In the genomic region with DNA sequence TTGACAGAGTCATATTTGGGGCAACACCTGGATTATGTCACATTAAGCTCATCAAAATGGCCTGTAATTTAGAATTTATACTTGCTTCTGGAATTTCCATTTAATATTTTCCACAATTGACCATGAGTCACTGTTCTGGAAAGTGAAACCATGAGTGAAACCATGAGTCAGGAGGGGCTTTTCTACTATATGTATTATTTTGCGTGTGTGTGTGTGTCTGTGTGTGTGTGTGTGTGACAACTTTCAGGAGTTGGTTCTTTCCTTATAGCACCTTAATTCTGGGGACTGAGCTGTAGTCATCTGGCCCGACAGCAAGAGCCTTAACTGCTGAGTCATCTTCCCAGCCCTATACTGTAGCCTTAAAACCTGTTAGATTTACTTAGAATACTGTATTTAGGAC, we compare ENCODE assay signal across 32 mouse cellular contexts. TPM values are rescaled to one million over a fixed set of nuclear protein-coding genes. Genes with fewer than 3 reads are reported as not detected.
A peak's percentile ranks its signal among the peaks of the same experiment; 100 is the strongest.
DNase-seq lines count a peak whose midpoint lies in the region; ATAC-seq and TF ChIP-seq lines count a peak whose summit lies in the region.
"Had no signal": no experiment of that assay in that cellular context is flagged by ENCODE, and none has a peak within 500 bp of the region (broad histone marks: within the 10 kb centered on the region; RNA-seq: fewer than 3 reads in every experiment).

No protein-coding gene starts in this region.

- 51% methylated on average over 2 of the region's 2 CpGs for WGBS in thymus, adult 2 months

- TF ChIP-seq POLR2A in thymus, adult 2 months (IDR thresholded peaks at IDR 0.05; ENCODE audit: control insufficient read depth, extremely low read depth, insufficient read depth, low read length, poor library complexity): no peak

- no peak overlapping the region for H3K27ac ChIP-seq in thymus, adult 2 months (ENCODE audit: control insufficient read depth, insufficient read depth, low read length)
- H3K27ac ChIP-seq: embryonic facial prominence, embryonic 12.5 days; hindbrain, embryonic 10.5 days; liver, embryonic 12.5 days; macrophage; midbrain, embryonic 13.5 days had no signal

- in situ Hi-C loops in Patski (cut with MboI; ENCODE audit: low pct_unique_long_range_greater_than_20kb): loop anchor here (25.0 kb wide), 1 partner anchor 399 kb away; no protein-coding TSS in a partner anchor

- H3K27me3 ChIP-seq in Patski: no peaks in the 10 kb centered on the region
- H3K27me3 ChIP-seq in thymus, adult 2 months (ENCODE audit: control insufficient read depth, insufficient read depth, low read length): no peaks in the 10 kb centered on the region
- H3K27me3 ChIP-seq: embryonic facial prominence, embryonic 12.5 days; liver, embryonic 12.5 days; midbrain, embryonic 13.5 days had no signal

- peak; percentile 73 for DNase-seq in 3T3-L1 (ENCODE audit: low read depth, low spot score)
- peak; percentile 13 for DNase-seq in Patski (ENCODE audit: low read depth, low spot score)
- DNase-seq in thymus, adult 2 months: no peak
- no peak for DNase-seq in adrenal gland, adult 2 months
- no peak for DNase-seq in cerebellum, adult 18-20 months
- DNase-seq: adrenal gland, postnatal 36 days; cerebellum, adult 8-10 months; cerebellum, postnatal 25 days; gastrocnemius, postnatal 36 days; heart, postnatal 14 days; kidney, postnatal 14 days; layer of hippocampus, adult 9-11 months; left cerebral cortex, postnatal 4 days; lung, adult 2 months; lung, postnatal 10 days; thymus, postnatal 4 days had no signal

- peak; percentile 54 for ATAC-seq in CD4-positive, CD25-positive, alpha-beta regulatory T cell, adult 4 months
- no peak for ATAC-seq in Patski
- ATAC-seq in inflammation-experienced regulatory T-cells, adult 6 months: peak; percentile 60
- ATAC-seq: forebrain, embryonic 14.5 days; hindbrain, embryonic 16.5 days; intestine, postnatal 0 days; liver, embryonic 12.5 days; midbrain, embryonic 13.5 days had no signal

- no peaks in the 10 kb centered on the region for H3K4me1 ChIP-seq in thymus, adult 2 months (replicated peaks; ENCODE audit: control insufficient read depth, insufficient read depth, low read length)
- H3K4me1 ChIP-seq: embryonic facial prominence, embryonic 12.5 days; hindbrain, embryonic 10.5 days; midbrain, embryonic 13.5 days had no signal

- no peak for TF ChIP-seq CTCF in Patski (IDR thresholded peaks at IDR 0.05)
- no peak for TF ChIP-seq CTCF in thymus, adult 2 months (IDR thresholded peaks at IDR 0.05; ENCODE audit: borderline replicate concordance, control insufficient read depth, extremely low read depth, insufficient read depth, low read length, poor library complexity)

- POLR2A ChIA-PET in Patski (lab: Charles Lee): interaction anchor here (0.7 to 1.0 kb wide), 2 partner anchors 11 to 22 kb away, joined by 3 read pairs; no protein-coding TSS in a partner anchor

- no peaks in the 10 kb centered on the region for H3K36me3 ChIP-seq in thymus, adult 2 months (ENCODE audit: control insufficient read depth, insufficient read depth, low read length)
- H3K36me3 ChIP-seq: embryonic facial prominence, embryonic 12.5 days; hindbrain, embryonic 10.5 days; liver, embryonic 12.5 days; midbrain, embryonic 13.5 days had no signal

- no peak overlapping the region for H3K4me3 ChIP-seq in thymus, adult 2 months (ENCODE audit: control insufficient read depth, insufficient read depth, low read length)
- H3K4me3 ChIP-seq: embryonic facial prominence, embryonic 12.5 days; hindbrain, embryonic 10.5 days; liver, embryonic 12.5 days; midbrain, embryonic 13.5 days had no signal

- CTCF ChIA-PET in Patski (lab: Charles Lee): interaction anchor here (1.0 kb wide), 1 partner anchor 29 kb away, joined by 3 read pairs; no protein-coding TSS in a partner anchor

RNA-seq across cellular contexts. Expression of a gene that starts 27.7 kb away (rescaled TPM):
- not detected for polyA plus RNA-seq in CD4-positive, CD25-positive, alpha-beta regulatory T cell, adult 4 months (2017; shearing (Covaris generic))
- not detected for polyA plus RNA-seq in Patski (2021)
- polyA plus RNA-seq in inflammation-experienced regulatory T-cells, adult 6 months (2017; shearing (Covaris generic)): not detected
- 1.2 and 2.7 TPM in 2 replicates for polyA plus RNA-seq in thymus, adult 2 months (2012; rRNA removed)
- total RNA-seq in adrenal gland, adult 2 months (2021): not detected
- not detected in 2 replicates for polyA plus RNA-seq in adrenal gland, adult 2 months (2012; rRNA removed)
- total RNA-seq: adrenal gland, adult 18-20 months; adrenal gland, postnatal 36 days; gastrocnemius, postnatal 36 days; heart, postnatal 14 days; left cerebral cortex, postnatal 4 days; megakaryocyte-erythroid progenitor cell, adult 5-6 weeks had no signal
- polyA plus RNA-seq: C2C12; embryonic facial prominence, embryonic 12.5 days; forebrain, embryonic 14.5 days; heart, embryonic 14.5 days; hindbrain, embryonic 10.5 days; intestine, postnatal 0 days; kidney, embryonic 14.5 days; liver, embryonic 12.5 days; macrophage; neural tube, embryonic 14.5 days had no signal

RNA-seq across cellular contexts. Expression of a gene that starts 31.8 kb away (rescaled TPM):
- 10 to 100 TPM; 31.6 to 35.8 TPM for polyA plus RNA-seq in CD4-positive, CD25-positive, alpha-beta regulatory T cell, adult 4 months (2017; shearing (Covaris generic))
- 117 TPM for polyA plus RNA-seq in Patski (2021)
- 10 to 100 TPM; 37.7 to 49.5 (median 44.7) TPM for polyA plus RNA-seq in inflammation-experienced regulatory T-cells, adult 6 months (2017; shearing (Covaris generic))
- 47.5 and 78.7 TPM in 2 replicates for polyA plus RNA-seq in thymus, adult 2 months (2012; rRNA removed)
- total RNA-seq in adrenal gland, adult 2 months (2021): 100 to 1,000 TPM; 120 to 193 TPM
- polyA plus RNA-seq in adrenal gland, adult 2 months (2012; rRNA removed): 61.8 and 118 TPM in 2 replicates

RNA-seq across cellular contexts. Expression of a gene that starts 36.8 kb away (rescaled TPM):
- 10 to 100 TPM; 11.7 to 16.1 TPM for polyA plus RNA-seq in CD4-positive, CD25-positive, alpha-beta regulatory T cell, adult 4 months (2017; shearing (Covaris generic))
- 11.9 TPM for polyA plus RNA-seq in Patski (2021)
- 10 to 100 TPM in 1 of 3 experiments, 1 to 10 TPM in 2; 4.4 to 14.3 (median 6.1) TPM for polyA plus RNA-seq in inflammation-experienced regulatory T-cells, adult 6 months (2017; shearing (Covaris generic))
- polyA plus RNA-seq in thymus, adult 2 months (2012; rRNA removed): 15.0 and 16.9 TPM in 2 replicates
- 10 to 100 TPM; 16.8 to 19.4 TPM for total RNA-seq in adrenal gland, adult 2 months (2021)
- polyA plus RNA-seq in adrenal gland, adult 2 months (2012; rRNA removed): 4.8 and 6.5 TPM in 2 replicates

Comparison
In these comparisons a context has a peak if more than half of its experiments do, and no peak if none do; other contexts are left out.
1. DNase-seq: peak in 3T3-L1 (single experiment) and Patski (single experiment); none in thymus, adult 2 months (single experiment), adrenal gland, adult 2 months (single experiment) and cerebellum, adult 18-20 months (0 of 2).